ENCODE assay signal across 20 mouse cellular contexts in the genomic region with DNA sequence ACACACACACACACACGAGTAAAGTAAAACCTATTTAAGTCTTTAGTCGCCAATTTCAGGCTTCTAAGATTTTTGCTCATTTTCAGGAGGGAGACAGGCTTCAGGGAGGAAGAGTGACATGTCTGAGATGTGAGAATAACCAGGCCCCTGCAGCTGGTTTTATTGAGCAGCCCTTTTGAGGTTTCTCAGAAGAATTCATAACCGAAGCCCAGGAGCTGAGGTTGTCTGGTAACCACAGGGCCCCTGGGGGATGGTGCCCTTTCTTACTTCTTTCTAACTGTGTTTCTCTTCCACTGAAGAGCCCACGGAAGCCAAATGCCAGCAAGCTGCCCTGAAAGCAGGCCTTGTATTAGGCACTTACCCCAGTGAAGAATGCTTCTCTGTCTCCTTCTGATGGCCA. TPM values are rescaled to one million over a fixed set of nuclear protein-coding genes. Genes with fewer than 3 reads are reported as not detected.
DNase-seq lines count a peak whose midpoint lies in the region; ATAC-seq lines count a peak whose summit lies in the region.
"Had no signal": no experiment of that assay in that cellular context is flagged by ENCODE, and none has a peak within 500 bp of the region (broad histone marks: within the 10 kb centered on the region; RNA-seq: fewer than 3 reads in every experiment).

No protein-coding gene starts in this region.

- peaks cover 29% of the 10 kb centered on the region; the same call in 1 of the 2 replicates for H3K36me3 ChIP-seq in limb, embryonic 12.5 days
- H3K36me3 ChIP-seq in limb, embryonic 10.5 days = peaks cover 29% of the 10 kb centered on the region
- H3K36me3 ChIP-seq in embryonic facial prominence, embryonic 10.5 days (replicated peaks) = peaks cover 28% of the 10 kb centered on the region
- no peaks in the 10 kb centered on the region for H3K36me3 ChIP-seq in forebrain, embryonic 11.5 days (ENCODE audit: control insufficient read depth, insufficient read depth, low read length)
- H3K36me3 ChIP-seq: hindbrain, embryonic 13.5 days; liver, embryonic 13.5 days had no signal

- H3K9ac ChIP-seq in limb, embryonic 12.5 days (replicated peaks) = no peak overlapping the region
- no peak overlapping the region for H3K9ac ChIP-seq in forebrain, embryonic 11.5 days (ENCODE audit: low read length)
- H3K9ac ChIP-seq: hindbrain, embryonic 13.5 days; liver, embryonic 13.5 days had no signal

- no peak overlapping the region for H3K4me3 ChIP-seq in limb, embryonic 12.5 days (replicated peaks)
- H3K4me3 ChIP-seq in limb, embryonic 10.5 days = no peak overlapping the region
- no peak overlapping the region for H3K4me3 ChIP-seq in embryonic facial prominence, embryonic 10.5 days
- no peak overlapping the region for H3K4me3 ChIP-seq in forebrain, embryonic 11.5 days (ENCODE audit: low read depth, low read length)
- H3K4me3 ChIP-seq: hindbrain, embryonic 13.5 days; left cerebral cortex, adult 2 months; liver, embryonic 13.5 days; megakaryocyte, embryonic 14.5 days had no signal

- 0 out of 2 replicates have a peak, but pooled peaks cover 7% of the 10 kb centered on the region for H3K9me3 ChIP-seq in limb, embryonic 12.5 days
- no peaks in the 10 kb centered on the region for H3K9me3 ChIP-seq in limb, embryonic 10.5 days (replicated peaks)
- H3K9me3 ChIP-seq in embryonic facial prominence, embryonic 10.5 days = no peaks in the 10 kb centered on the region
- H3K9me3 ChIP-seq in forebrain, embryonic 11.5 days (ENCODE audit: control insufficient read depth, low read length) = no peaks in the 10 kb centered on the region
- H3K9me3 ChIP-seq: hindbrain, embryonic 13.5 days; liver, embryonic 13.5 days had no signal

- H3K4me1 ChIP-seq in limb, embryonic 12.5 days (replicated peaks) = peaks cover 18% of the 10 kb centered on the region
- H3K4me1 ChIP-seq in limb, embryonic 10.5 days = peaks cover 8% of the 10 kb centered on the region
- H3K4me1 ChIP-seq in embryonic facial prominence, embryonic 10.5 days = peaks cover 8% of the 10 kb centered on the region
- H3K4me1 ChIP-seq in forebrain, embryonic 11.5 days (replicated peaks; ENCODE audit: control insufficient read depth, insufficient read depth, low read length) = no peaks in the 10 kb centered on the region
- H3K4me1 ChIP-seq: liver, embryonic 13.5 days; megakaryocyte, embryonic 14.5 days had no signal

- DNase-seq in limb, embryonic 10.5 days (ENCODE audit: low spot score) = no peak
- peak; percentile 7 for DNase-seq in embryonic facial prominence, embryonic 10.5 days (ENCODE audit: low spot score)
- peak; percentile 12 for DNase-seq in naive thymus-derived CD4-positive, alpha-beta T cell, adult 2 months (ENCODE audit: low read depth)
- DNase-seq in forebrain, embryonic 11.5 days (ENCODE audit: low spot score) = no peak
- DNase-seq: adrenal gland, postnatal 25 days; cerebellum, adult 9-11 months; gastrocnemius, postnatal 25 days; kidney, adult 2 months; liver, embryonic 13.5 days; right cerebral cortex, postnatal 25 days had no signal

- WGBS in limb, embryonic 12.5 days = 66% methylated on average over 4 of the region's 4 CpGs
- 80% methylated on average over 4 of the region's 4 CpGs for WGBS in limb, embryonic 10.5 days
- WGBS in embryonic facial prominence, embryonic 10.5 days = 86% methylated on average over 4 of the region's 4 CpGs
- WGBS in forebrain, embryonic 11.5 days = 89% methylated on average over 4 of the region's 4 CpGs

- no peaks in the 10 kb centered on the region for H3K27me3 ChIP-seq in limb, embryonic 12.5 days
- no peaks in the 10 kb centered on the region for H3K27me3 ChIP-seq in limb, embryonic 10.5 days (ENCODE audit: low read depth, poor library complexity, severe bottlenecking)
- no peaks in the 10 kb centered on the region for H3K27me3 ChIP-seq in embryonic facial prominence, embryonic 10.5 days (replicated peaks; ENCODE audit: low read depth, poor library complexity, severe bottlenecking)
- H3K27me3 ChIP-seq in forebrain, embryonic 11.5 days (ENCODE audit: control insufficient read depth, insufficient read depth, low read length) = no peaks in the 10 kb centered on the region
- H3K27me3 ChIP-seq: hindbrain, embryonic 13.5 days; liver, embryonic 13.5 days; megakaryocyte, embryonic 14.5 days had no signal

- peak overlapping the region; percentile 59 for H3K27ac ChIP-seq in limb, embryonic 12.5 days
- H3K27ac ChIP-seq in limb, embryonic 10.5 days = no peak overlapping the region
- H3K27ac ChIP-seq in embryonic facial prominence, embryonic 10.5 days (replicated peaks) = no peak overlapping the region
- no peak overlapping the region for H3K27ac ChIP-seq in forebrain, embryonic 11.5 days (ENCODE audit: low read depth, low read length)
- H3K27ac ChIP-seq: hindbrain, embryonic 13.5 days; left cerebral cortex, adult 2 months; liver, embryonic 13.5 days had no signal

- ATAC-seq in limb, embryonic 12.5 days (ENCODE audit: insufficient number of reproducible peaks, insufficient read depth, low FRiP score, low TSS enrichment, low read depth) = no peak
- ATAC-seq in CD4-positive, CD25-positive, alpha-beta regulatory T cell, adult 4 months = peak; percentile 51
- ATAC-seq in forebrain, embryonic 11.5 days (replicated peaks; ENCODE audit: low FRiP score) = no peak
- no peak for ATAC-seq in inflammation-experienced regulatory T-cells, adult 6 months
- ATAC-seq: activated CD4-positive, CD25-positive, alpha-beta regulatory T cell, adult 4 months; lung, postnatal 0 days; midbrain, embryonic 16.5 days had no signal

- no peak overlapping the region for H3K4me2 ChIP-seq in limb, embryonic 12.5 days
- H3K4me2 ChIP-seq in forebrain, embryonic 11.5 days (ENCODE audit: low read depth, low read length, severe bottlenecking) = no peak overlapping the region
- H3K4me2 ChIP-seq: hindbrain, embryonic 13.5 days; liver, embryonic 13.5 days had no signal

RNA-seq across cellular contexts. Expression of a gene that starts 23.5 kb away (rescaled TPM):
- 4.8 and 6.1 TPM in 2 replicates for polyA plus RNA-seq in limb, embryonic 12.5 days (2016; fragmentation: Nextera tagmentation; extraction: Ambion mirVana)
- polyA plus RNA-seq in limb, embryonic 10.5 days (2016; fragmentation: Nextera tagmentation; extraction: Ambion mirVana) = 2.4 and 3.0 TPM in 2 replicates
- 1 to 10 TPM; 2.1 to 2.9 TPM for polyA plus RNA-seq in CD4-positive, CD25-positive, alpha-beta regulatory T cell, adult 4 months (2017; shearing (Covaris generic))
- polyA plus RNA-seq in embryonic facial prominence, embryonic 10.5 days (2016; fragmentation: Nextera tagmentation; extraction: Ambion mirVana) = 2.0 and 2.3 TPM in 2 replicates
- polyA plus RNA-seq in forebrain, embryonic 11.5 days (2014; fragmentation: Nextera tagmentation; extraction: Ambion mirVana) = 3.4 and 4.9 TPM in 2 replicates
- 1 to 10 TPM; 1.1 to 2.5 (median 2.1) TPM for polyA plus RNA-seq in inflammation-experienced regulatory T-cells, adult 6 months (2017; shearing (Covaris generic))

RNA-seq across cellular contexts. Expression of a gene that starts 47.5 kb away (rescaled TPM):
- polyA plus RNA-seq in limb, embryonic 12.5 days (2016; fragmentation: Nextera tagmentation; extraction: Ambion mirVana) = 0.49 TPM in 1 of 2 replicates, not detected in the other
- 0.24 and 0.38 TPM in 2 replicates for polyA plus RNA-seq in limb, embryonic 10.5 days (2016; fragmentation: Nextera tagmentation; extraction: Ambion mirVana)
- polyA plus RNA-seq in CD4-positive, CD25-positive, alpha-beta regulatory T cell, adult 4 months (2017; shearing (Covaris generic)) = not detected
- polyA plus RNA-seq in embryonic facial prominence, embryonic 10.5 days (2016; fragmentation: Nextera tagmentation; extraction: Ambion mirVana) = 0.17 and 0.18 TPM in 2 replicates
- 0.36 TPM in 1 of 2 replicates, not detected in the other for polyA plus RNA-seq in forebrain, embryonic 11.5 days (2014; fragmentation: Nextera tagmentation; extraction: Ambion mirVana)
- polyA plus RNA-seq in inflammation-experienced regulatory T-cells, adult 6 months (2017; shearing (Covaris generic)) = under 1 TPM in 1 of 3 experiments, not detected in 2; 0.24 TPM
- polyA plus RNA-seq: heart, postnatal 0 days; liver, embryonic 13.5 days; lung, postnatal 0 days had no signal

Comparison
In these comparisons a context has a peak if more than half of its experiments do, and no peak if none do; other contexts are left out.
1. DNase-seq: peak in embryonic facial prominence, embryonic 10.5 days (single experiment) and naive thymus-derived CD4-positive, alpha-beta T cell, adult 2 months (single experiment); none in limb, embryonic 10.5 days (single experiment) and forebrain, embryonic 11.5 days (single experiment).